Mouse (Mus musculus) MEL (cell line): Measurements from ENCODE around the gene Pttg1.

ENCODE experiments used
- CTCF ChIP-seq, 3 experiments: IDR thresholded peaks in 2 of 3; conservative IDR thresholded peaks in 1 of 3; 2 replicates each; pipeline ENCODE4 v1.5.1; 2011 to 2012; ENCODE audit warnings: low read length in 3 of 3, low read depth in 2 of 3, mild to moderate bottlenecking in 2 of 3, improper control_type of control experiment in 1 of 3, inconsistent platforms in 1 of 3, mixed read lengths in 1 of 3, moderate library complexity in 1 of 3; ENCODE audit not compliant: control insufficient read depth in 1 of 3, insufficient read depth in 1 of 3, poor library complexity in 1 of 3, severe bottlenecking in 1 of 3
- E2F4 ChIP-seq: IDR thresholded peaks from 2 replicates; pipeline ENCODE4 v1.6.1; 2011; ENCODE audit warnings: low read depth, low read length, improper control_type of control experiment, borderline replicate concordance
- ELF1 ChIP-seq: IDR thresholded peaks from 2 replicates; pipeline ENCODE4 v1.6.1; 2014; ENCODE audit warnings: low read depth, mild to moderate bottlenecking, inconsistent platforms, low read length, improper control_type of control experiment, moderate library complexity
- KAT2A ChIP-seq: conservative IDR thresholded peaks from 2 replicates; pipeline ENCODE4 v1.6.1; 2012; ENCODE audit warnings: low read depth, low read length, improper control_type of control experiment, inconsistent platforms
- POLR2A ChIP-seq, 2 experiments: IDR thresholded peaks; 2 replicates each; pipeline ENCODE4 v1.6.1; 2011 to 2012; ENCODE audit warnings: low read length in 2 of 2, mild to moderate bottlenecking in 2 of 2, control low read depth in 1 of 2, improper control_type of control experiment in 1 of 2, low read depth in 1 of 2, moderate library complexity in 1 of 2; ENCODE audit not compliant: control insufficient read depth in 1 of 2, insufficient read depth in 1 of 2, poor library complexity in 1 of 2
- POLR2AphosphoS2 ChIP-seq: IDR thresholded peaks from 2 replicates; pipeline ENCODE4 v1.6.1; 2011; ENCODE audit warnings: low read length, improper control_type of control experiment
- SMC3 ChIP-seq: IDR thresholded peaks from 2 replicates; pipeline ENCODE4 v1.6.1; 2011; ENCODE audit warnings: low read depth, low read length, improper control_type of control experiment
- ZNF384 ChIP-seq: IDR thresholded peaks from 2 replicates; pipeline ENCODE4 v1.6.1; 2012; ENCODE audit warnings: low read depth, mild to moderate bottlenecking, inconsistent platforms, low read length, improper control_type of control experiment

DNA sequence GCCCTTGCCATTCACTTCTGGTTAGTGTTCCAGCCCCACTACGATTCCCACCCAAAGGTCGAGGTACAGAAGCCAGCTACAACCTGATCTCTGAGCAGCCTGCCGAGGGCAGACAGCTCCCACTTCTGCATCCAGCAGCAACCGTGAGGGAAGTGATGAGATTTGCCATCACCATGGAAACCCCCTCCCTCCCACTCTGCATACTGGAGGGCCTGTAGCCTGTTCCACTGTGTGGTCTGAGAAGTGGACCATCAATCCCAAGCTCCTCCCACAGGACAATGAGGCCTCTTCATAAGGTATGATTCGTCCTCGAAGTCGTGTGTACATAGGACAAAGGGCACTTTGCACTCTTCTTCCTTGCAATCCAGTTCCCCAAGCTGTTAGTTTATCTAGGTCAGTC is 8.8 kb downstream of the Pttg1 start:
- TF ChIP-seq POLR2A (IDR thresholded peaks at IDR 0.05; ENCODE audit: control insufficient read depth in 1 of 2, insufficient read depth in 1 of 2, low read depth in 1 of 2, low read length in 2 of 2, poor library complexity in 1 of 2) (no peak), CTCF (IDR thresholded peaks at IDR 0.05 in 2 of 3, conservative IDR thresholded peaks at IDR 0.05 in 1 of 3; ENCODE audit: control insufficient read depth in 1 of 3, insufficient read depth in 1 of 3, low read depth in 2 of 3, low read length in 3 of 3, poor library complexity in 1 of 3, severe bottlenecking in 1 of 3) (no peak), KAT2A (no peak), SMC3 (no peak), ZNF384 (no peak), ELF1 (no peak), POLR2AphosphoS2 (no peak), E2F4 (no peak)
